In the genomic region with DNA sequence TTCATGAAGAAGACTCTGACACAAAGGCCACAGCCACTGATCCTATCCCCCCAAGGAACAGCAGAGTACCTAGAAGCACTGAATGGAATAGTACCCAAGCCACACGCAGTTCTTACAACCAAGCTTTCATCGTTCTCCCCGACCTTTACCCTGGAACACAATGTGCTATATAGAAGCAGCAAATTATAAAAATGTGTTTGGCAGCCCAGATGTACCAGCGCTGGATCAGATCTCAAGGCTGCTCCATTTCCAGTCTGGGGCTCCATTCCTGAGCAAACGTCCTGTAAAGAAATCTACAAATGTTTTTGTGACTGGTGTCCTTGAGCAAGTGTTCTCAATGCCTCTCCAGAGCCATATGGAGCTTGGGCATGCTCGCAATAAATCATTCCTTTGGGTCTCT, we compare ENCODE assay signal across 24 mouse cellular contexts.
"Had no signal": no experiment of that assay in that cellular context is flagged by ENCODE, and none has a peak within 500 bp of the region (broad histone marks: within the 10 kb centered on the region; RNA-seq: fewer than 3 reads in every experiment).

No protein-coding gene starts in this region.

- H3K36me3 ChIP-seq: heart, embryonic 13.5 days; heart, embryonic 15.5 days; hindbrain, embryonic 13.5 days; hindbrain, embryonic 15.5 days; kidney, embryonic 15.5 days; limb, embryonic 13.5 days; liver, embryonic 12.5 days had no signal

- H3K4me1 ChIP-seq: hindbrain, embryonic 13.5 days; hindbrain, embryonic 15.5 days; liver, embryonic 12.5 days had no signal

- ATAC-seq: hindbrain, postnatal 0 days; intestine, embryonic 16.5 days; liver, embryonic 12.5 days had no signal

- H3K27me3 ChIP-seq: heart, embryonic 13.5 days; heart, embryonic 15.5 days; hindbrain, embryonic 13.5 days; hindbrain, embryonic 15.5 days; kidney, embryonic 15.5 days; limb, embryonic 13.5 days; liver, embryonic 12.5 days had no signal

- H3K27ac ChIP-seq: heart, adult 2 months; heart, embryonic 13.5 days; heart, embryonic 15.5 days; hindbrain, embryonic 13.5 days; hindbrain, embryonic 15.5 days; hindbrain, postnatal 0 days; kidney, embryonic 15.5 days; kidney, postnatal 0 days; left cerebral cortex, adult 2 months; limb, embryonic 13.5 days; liver, embryonic 12.5 days had no signal

- H3K4me2 ChIP-seq: heart, embryonic 11.5 days; heart, embryonic 13.5 days; heart, embryonic 15.5 days; hindbrain, embryonic 13.5 days; hindbrain, embryonic 15.5 days; kidney, embryonic 15.5 days; limb, embryonic 13.5 days; liver, embryonic 12.5 days had no signal

- DNase-seq: gastrocnemius, postnatal 14 days; gastrocnemius, postnatal 36 days; heart, adult 11 months; heart, adult 2 months; heart, postnatal 14 days; heart, postnatal 36 days; kidney, adult 11 months; kidney, adult 2 months; kidney, adult 9 months; kidney, postnatal 14 days; kidney, postnatal 36 days; layer of hippocampus, adult 9-11 months had no signal

- H3K9ac ChIP-seq: heart, embryonic 13.5 days; heart, embryonic 15.5 days; hindbrain, embryonic 13.5 days; hindbrain, embryonic 15.5 days; kidney, embryonic 15.5 days; limb, embryonic 13.5 days; liver, embryonic 12.5 days had no signal

- H3K9me3 ChIP-seq: heart, embryonic 13.5 days; heart, embryonic 15.5 days; hindbrain, embryonic 13.5 days; hindbrain, embryonic 15.5 days; kidney, embryonic 15.5 days; limb, embryonic 13.5 days; liver, embryonic 12.5 days had no signal

- H3K4me3 ChIP-seq: heart, adult 2 months; heart, embryonic 13.5 days; heart, embryonic 15.5 days; hindbrain, embryonic 13.5 days; hindbrain, embryonic 15.5 days; kidney, embryonic 15.5 days; left cerebral cortex, adult 2 months; limb, embryonic 13.5 days; liver, embryonic 12.5 days had no signal
